Mouse (Mus musculus): ENCODE results near the gene Cavin3. TPM values are rescaled to one million over a fixed set of nuclear protein-coding genes. Genes with fewer than 3 reads are reported as not detected.
A peak's percentile ranks its signal among the peaks of the same experiment; 100 is the strongest.
"Not testable (repeated sequence)": the region's sequence is repeated elsewhere in the genome, so short reads cannot be mapped to it uniquely, and the experiment has no call there.

The Cavin3 gene
- total RNA-seq, 2 experiments from 2014 or later = 14.2 to 14.9 TPM

- no peak for DNase-seq (ENCODE audit: extremely low spot score in 1 of 2, low spot score in 1 of 2)
Measured at GRCm38 (mm10) chr7:105480561-105481504, 1.3 kb downstream of the Cavin3 start.

DNA sequence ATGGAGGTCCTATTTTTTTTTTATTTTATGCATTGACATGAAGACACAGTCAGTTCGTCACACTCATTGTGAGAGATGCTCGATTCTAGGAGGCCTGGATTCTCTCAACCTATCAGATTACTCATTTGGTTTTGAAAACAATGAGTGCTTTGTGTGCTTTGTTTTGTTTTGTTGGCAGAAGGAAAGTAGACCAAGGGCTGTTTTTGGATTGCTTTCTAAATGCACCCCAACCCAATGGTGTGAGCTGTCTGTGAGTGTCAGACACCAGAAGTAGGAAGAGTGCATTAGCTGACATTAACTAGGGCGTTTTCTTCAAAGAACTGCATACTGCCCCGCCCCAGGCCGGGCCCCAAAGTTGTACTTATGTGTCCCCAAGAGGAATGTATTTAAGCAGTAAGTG, 2.0 kb downstream of the Cavin3 start:
- no peak for DNase-seq (ENCODE audit: extremely low spot score in 1 of 2, low spot score in 1 of 2)

- no peak for DNase-seq (ENCODE audit: extremely low spot score in 1 of 2, low spot score in 1 of 2)
Measured at GRCm38 (mm10) chr7:105479232-105479631, 2.9 kb downstream of the Cavin3 start.

GRCm38 (mm10) chr7:105478344-105478743, 3.8 kb downstream of the Cavin3 start:
- DNase-seq (ENCODE audit: extremely low spot score in 1 of 2, low spot score in 1 of 2) = no peak

DNA sequence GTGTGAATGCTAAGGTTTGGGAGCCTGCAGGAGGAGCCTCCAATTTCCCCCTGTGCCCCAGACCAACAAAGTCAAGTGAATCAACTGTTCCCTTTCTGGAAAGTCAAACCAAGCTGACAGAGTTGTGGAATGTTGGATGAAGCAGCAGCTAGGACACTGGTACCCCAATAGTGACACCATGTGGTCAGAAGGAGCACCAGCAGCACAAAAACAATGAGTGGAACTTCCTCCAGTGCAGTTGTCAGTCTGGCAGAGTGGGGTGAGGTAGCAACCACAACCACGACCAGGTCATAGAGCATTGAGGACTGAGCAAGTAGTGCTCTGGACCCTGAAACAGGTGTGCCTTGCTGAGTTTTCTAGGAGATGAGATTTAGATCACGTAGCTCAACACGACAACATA, 4.3 kb downstream of the Cavin3 start:
- peak; percentile 21 to 32 for DNase-seq (ENCODE audit: extremely low spot score in 1 of 2, low spot score in 1 of 2)

GRCm38 (mm10) chr7:105477433-105477700, 4.7 kb downstream of the Cavin3 start:
- DNase-seq (ENCODE audit: extremely low spot score in 1 of 2, low spot score in 1 of 2) = no peak

DNA sequence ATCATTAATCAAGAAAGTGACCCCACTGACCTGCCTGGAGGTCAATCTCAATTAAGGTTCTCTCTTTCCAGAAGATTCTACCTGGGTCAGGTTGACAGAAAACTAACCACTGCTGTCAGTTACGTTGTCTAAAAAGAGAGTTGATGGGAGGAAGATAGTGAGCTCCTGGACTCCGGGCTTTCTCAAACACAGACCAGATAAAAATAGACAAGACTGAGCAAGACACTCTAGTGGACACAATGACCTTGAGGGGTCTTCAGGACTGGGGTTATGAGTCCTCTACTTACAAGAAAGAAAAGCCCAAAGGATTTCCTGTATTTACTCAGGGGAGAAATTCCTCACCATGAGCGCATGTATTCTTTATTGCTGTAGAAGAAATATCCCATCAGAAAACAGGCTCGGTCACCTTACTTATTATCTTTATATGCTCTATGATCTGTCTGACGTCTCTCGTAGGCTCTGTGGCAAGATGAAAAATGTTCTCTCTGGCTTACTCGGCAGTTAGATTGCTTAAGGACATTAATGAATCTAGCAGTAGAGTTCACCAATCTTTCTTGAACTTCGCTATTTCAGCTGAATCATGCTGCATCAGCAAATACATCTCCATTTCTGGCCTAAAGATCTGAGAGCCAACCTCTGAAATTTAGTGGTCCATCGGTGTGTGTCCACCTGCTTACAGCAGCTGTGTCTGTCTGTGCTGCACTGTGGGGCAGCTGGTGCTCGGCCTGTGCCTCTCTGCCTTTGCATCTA, 5.2 kb downstream of the Cavin3 start:
- DNase-seq (ENCODE audit: extremely low spot score in 1 of 2, low spot score in 1 of 2) = no peak

DNA sequence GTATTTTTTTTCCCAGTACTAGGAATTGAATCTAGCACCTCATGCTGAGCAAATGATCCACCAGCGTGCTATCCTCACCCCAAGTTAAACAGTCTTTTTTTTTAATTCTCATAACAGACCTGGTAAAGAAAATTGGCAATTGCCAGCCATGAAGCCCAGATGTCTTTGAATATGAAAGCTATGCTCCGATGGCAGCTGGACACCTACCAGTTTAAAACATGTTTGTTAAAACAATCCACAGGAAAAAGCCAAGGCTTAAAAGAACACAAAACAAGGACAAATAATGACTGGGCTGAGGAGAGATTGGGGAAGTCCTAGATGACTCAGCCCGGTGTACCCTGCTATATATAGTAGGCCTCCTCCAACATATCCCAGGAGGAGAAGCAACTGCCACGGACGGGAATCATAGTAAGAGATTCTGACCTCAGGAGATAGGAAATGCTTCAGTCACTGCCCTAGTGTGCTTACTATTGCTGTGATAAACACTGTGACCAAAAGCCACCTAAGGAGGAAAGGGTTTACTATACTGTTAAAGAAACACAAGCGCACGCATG, 6.6 kb downstream of the Cavin3 start:
- no peak for DNase-seq (ENCODE audit: extremely low spot score in 1 of 2, low spot score in 1 of 2)

GRCm38 (mm10) chr7:105474771-105475315, 7.3 kb downstream of the Cavin3 start:
- DNase-seq (ENCODE audit: extremely low spot score in 1 of 2, low spot score in 1 of 2) = no peak

- DNase-seq (ENCODE audit: extremely low spot score in 1 of 2, low spot score in 1 of 2) = peak in 1 of 2 experiments; percentile 32
Measured at GRCm38 (mm10) chr7:105472607-105473006, 9.5 kb downstream of the Cavin3 start.

- not testable (repeated sequence) for DNase-seq (ENCODE audit: extremely low spot score in 1 of 2, low spot score in 1 of 2)
Measured at GRCm38 (mm10) chr7:105465505-105465904, 16.6 kb downstream of the Cavin3 start.

DNA sequence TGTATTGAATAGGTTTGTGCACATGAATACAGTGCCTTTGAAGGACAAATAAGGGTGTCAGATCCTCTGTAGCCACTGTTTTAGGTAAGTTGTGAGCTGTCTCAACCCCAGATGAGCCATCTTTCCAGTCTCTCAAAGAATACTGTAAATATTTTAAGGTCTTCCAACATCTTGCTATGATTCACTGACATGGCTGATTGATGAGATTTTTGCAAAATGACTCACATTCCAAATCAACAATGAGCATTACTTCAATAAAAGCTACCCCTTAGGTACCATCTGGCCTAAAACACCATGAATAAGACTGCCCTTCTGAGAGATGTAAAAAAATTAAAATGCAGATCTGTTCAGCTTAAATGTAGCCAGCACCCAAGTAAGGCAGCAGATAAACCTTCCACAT, 23.6 kb downstream of the Cavin3 start:
- no peak for DNase-seq (ENCODE audit: extremely low spot score in 1 of 2, low spot score in 1 of 2)

- not testable (repeated sequence) for DNase-seq (ENCODE audit: extremely low spot score in 1 of 2, low spot score in 1 of 2)
Measured at GRCm38 (mm10) chr7:105453345-105453744, 28.8 kb downstream of the Cavin3 start.

DNA sequence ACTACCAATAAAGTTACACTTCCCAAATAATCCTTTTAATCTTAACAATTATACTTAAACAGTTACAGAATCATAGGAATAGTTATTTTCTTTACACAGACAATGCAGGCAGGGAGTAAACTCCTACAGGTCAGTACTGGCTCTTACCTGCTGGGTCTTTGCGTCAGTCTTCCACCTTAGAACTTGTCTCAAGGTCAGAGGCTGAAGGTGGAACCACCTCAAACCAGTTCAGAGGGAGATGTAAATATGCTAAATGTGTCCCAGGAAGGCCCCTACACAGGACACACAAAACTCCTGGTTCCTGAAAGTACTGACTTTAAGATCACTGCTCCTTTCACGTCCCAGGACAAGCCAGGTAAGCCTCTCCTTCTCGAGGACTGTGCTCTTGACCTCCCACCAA, 37.0 kb downstream of the Cavin3 start:
- no peak for DNase-seq (ENCODE audit: extremely low spot score in 1 of 2, low spot score in 1 of 2)

- no peak for DNase-seq (ENCODE audit: extremely low spot score in 1 of 2, low spot score in 1 of 2)
Measured at GRCm38 (mm10) chr7:105441426-105441825, 40.7 kb downstream of the Cavin3 start.

DNA sequence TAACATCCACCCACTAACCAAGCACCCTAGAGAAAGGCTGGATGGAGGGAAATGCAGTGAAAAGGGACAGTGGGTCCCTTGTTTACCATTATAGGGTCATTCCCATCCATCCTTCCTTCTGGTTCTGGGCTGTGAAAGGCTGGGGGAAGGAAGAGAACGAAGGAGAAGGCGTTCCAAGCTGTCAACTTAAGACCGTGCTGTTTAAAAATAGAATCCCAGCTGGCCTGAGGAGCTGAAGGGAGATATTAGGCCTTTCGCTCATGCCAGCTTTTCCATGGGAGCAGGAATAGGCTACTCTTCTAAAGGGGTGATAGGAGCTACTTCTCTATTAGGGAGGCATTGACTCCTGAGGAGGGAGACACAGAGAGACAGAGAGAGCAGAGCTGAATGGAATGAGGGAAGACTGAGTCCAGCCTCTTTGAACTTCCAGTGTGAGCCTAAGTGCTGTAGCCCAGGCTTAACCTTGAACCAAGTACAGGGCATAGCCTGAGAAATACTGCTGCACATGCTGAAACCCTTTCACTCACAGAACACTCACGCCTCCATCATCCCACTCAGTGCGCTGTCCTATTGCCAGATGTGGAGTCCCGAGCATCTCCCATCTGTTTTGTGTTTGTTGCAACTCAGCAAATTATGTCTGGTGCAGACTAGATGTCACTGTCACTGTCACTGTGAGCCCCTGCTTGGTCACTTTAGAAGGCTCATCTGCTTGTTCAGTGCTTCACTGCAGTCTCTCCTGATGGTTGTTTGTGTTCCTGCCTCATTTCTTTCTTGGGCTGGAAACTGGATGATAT, 43.9 kb downstream of the Cavin3 start:
- DNase-seq (ENCODE audit: extremely low spot score in 1 of 2, low spot score in 1 of 2) = no peak

DNA sequence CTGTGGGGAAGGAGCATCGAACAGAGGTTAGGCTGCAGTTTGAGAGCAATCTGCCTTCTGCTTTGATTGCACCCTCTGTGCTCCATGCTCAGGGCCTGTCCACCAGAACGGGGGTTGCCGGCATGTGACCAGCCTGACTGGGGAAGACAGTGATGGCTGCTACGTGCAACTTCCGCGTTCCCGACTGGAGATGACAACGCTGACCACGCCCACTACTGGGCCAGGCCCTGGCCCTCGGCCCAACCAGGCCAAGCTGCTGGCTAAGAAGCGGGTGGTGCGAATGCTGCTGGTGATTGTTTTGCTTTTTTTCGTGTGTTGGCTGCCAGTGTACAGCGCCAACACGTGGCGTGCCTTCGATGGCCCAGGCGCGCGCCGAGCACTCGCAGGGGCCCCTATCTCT, 47.3 kb downstream of the Cavin3 start:
- no peak for DNase-seq (ENCODE audit: extremely low spot score in 1 of 2, low spot score in 1 of 2)

DNA sequence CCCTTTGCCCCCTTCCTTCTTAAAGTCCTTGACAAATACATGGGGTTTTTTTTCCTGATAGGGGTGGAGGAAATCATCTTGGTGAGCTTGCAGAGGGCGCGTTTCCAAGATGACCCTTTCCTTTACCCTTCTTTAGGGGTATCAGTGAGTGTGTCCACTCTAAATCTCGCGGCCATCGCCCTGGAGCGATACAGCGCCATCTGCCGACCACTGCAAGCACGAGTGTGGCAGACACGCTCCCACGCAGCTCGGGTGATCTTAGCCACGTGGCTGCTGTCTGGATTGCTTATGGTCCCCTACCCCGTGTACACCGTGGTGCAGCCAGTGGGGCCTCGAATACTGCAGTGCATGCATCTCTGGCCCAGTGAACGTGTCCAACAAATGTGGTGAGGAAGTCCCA, 48.2 kb downstream of the Cavin3 start:
- DNase-seq (ENCODE audit: extremely low spot score in 1 of 2, low spot score in 1 of 2) = no peak

- no peak for DNase-seq (ENCODE audit: extremely low spot score in 1 of 2, low spot score in 1 of 2)
Measured at GRCm38 (mm10) chr7:105432058-105432457, 50.0 kb downstream of the Cavin3 start.
